Mouse (Mus musculus) E14TG2a.4 (cell line): ENCODE measurements around the gene Sp4.

Experiments used
- CTCF ChIP-seq: conservative IDR thresholded peaks from 2 replicates; pipeline ENCODE4 v1.5.1; 2014; ENCODE audit warnings: low read length
- NANOG ChIP-seq: IDR thresholded peaks from 2 replicates; pipeline ENCODE4 v1.6.1; 2014; ENCODE audit warnings: borderline replicate concordance, low read length, mixed read lengths
- POU5F1 ChIP-seq: IDR thresholded peaks from 2 replicates; pipeline ENCODE4 v1.6.1; 2014; ENCODE audit warnings: low read length, borderline replicate concordance

GRCm38 (mm10) chr12:118338243-118338642 is 37.0 kb upstream of the Sp4 start:
- TF ChIP-seq CTCF: no peak
- TF ChIP-seq NANOG: no peak
- TF ChIP-seq POU5F1: no peak
